Mouse (Mus musculus) midbrain, embryonic 11.5 days (tissue): ENCODE results near the gene Ptch1. TPM values are rescaled to one million over a fixed set of nuclear protein-coding genes. Genes with fewer than 3 reads are reported as not detected.

Experiments used
- ATAC-seq: fragments of 200-750 bp; cut with Nextera tagmentation; 2 replicates; pipeline ENCODE4 v1.8.0; 2017; ENCODE audit warnings: moderate TSS enrichment, moderate library complexity; ENCODE audit not compliant: low FRiP score
- DNase-seq: peaks from one replicate; pipeline ENCODE4 v3.0.0; 2015; ENCODE audit warnings: low spot score; ENCODE audit errors: missing footprints
- H3K27ac ChIP-seq: fragments of 300-500 bp; sonication (generic); 2 replicates; pipeline ENCODE4 v1.5.1; 2014; ENCODE audit warnings: low read depth, low read length
- H3K27me3 ChIP-seq: fragments of 300-500 bp; sonication (generic); 2 replicates; pipeline ENCODE4 v1.6.1; 2014; ENCODE audit warnings: mild to moderate bottlenecking, low read length, moderate library complexity, mixed read lengths; ENCODE audit not compliant: control insufficient read depth, insufficient read depth
- H3K36me3 ChIP-seq: fragments of 300-500 bp; sonication (generic); 2 replicates; pipeline ENCODE4 v1.6.1; 2014; ENCODE audit warnings: mild to moderate bottlenecking, low read length, moderate library complexity, mixed read lengths; ENCODE audit not compliant: control insufficient read depth, insufficient read depth
- H3K4me1 ChIP-seq: fragments of 300-500 bp; sonication (generic); 2 replicates; pipeline ENCODE4 v1.6.1; 2014; ENCODE audit warnings: low read length; ENCODE audit not compliant: control insufficient read depth, insufficient read depth
- H3K4me2 ChIP-seq: fragments of 300-500 bp; sonication (generic); 2 replicates; pipeline ENCODE4 v1.6.1; 2014; ENCODE audit warnings: mild to moderate bottlenecking, moderate library complexity
- H3K4me3 ChIP-seq: fragments of 300-500 bp; sonication (generic); 2 replicates; pipeline ENCODE4 v1.5.1; 2014; ENCODE audit warnings: low read depth, low read length
- H3K9ac ChIP-seq: fragments of 300-500 bp; sonication (generic); 2 replicates; pipeline ENCODE4 v1.6.1; 2014; ENCODE audit warnings: low read length
- H3K9me3 ChIP-seq: fragments of 300-500 bp; sonication (generic); 2 replicates; pipeline ENCODE4 v1.6.1; 2016; ENCODE audit warnings: low read length; ENCODE audit not compliant: control insufficient read depth
- WGBS: fragments of 180-500 bp; shearing (Covaris S2); extraction: QIAGEN DNeasy Blood & Tissue Kit; methylation state at CpG from one replicate; pipeline ENCODE4 v1.1.7; 2014; 5-methylcytosine and 5-hydroxymethylcytosine counted together
- polyA plus RNA-seq: library from polyadenylated mRNA; unstranded; fragments of >200 nt; fragmentation: Nextera tagmentation; extraction: Ambion mirVana; gene quantifications from 2 replicates; pipeline ENCODE4 v1.2.1, GENCODE M21; 2014

Gene Ptch1
- polyA plus RNA-seq, 1 experiment from 2014 or later: 22.6 TPM

DNA sequence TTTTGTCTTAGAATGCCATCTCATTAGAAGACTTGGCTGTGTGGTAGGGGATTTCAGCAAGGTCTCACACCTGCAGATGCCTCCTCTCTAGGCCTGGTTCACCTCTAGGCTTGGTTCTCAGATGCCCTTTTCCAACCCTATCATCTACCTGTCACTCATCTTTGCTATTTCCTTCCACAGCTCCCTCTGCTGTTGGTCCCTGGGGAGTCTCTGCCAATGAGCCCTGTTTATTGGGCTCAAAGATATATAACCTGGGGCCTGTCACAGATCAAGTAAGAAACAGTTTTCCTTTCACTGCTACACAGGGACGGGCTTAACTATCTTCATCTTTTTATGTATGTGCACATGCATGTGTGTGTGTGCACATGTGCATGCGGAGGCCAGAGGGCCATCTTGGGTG, 71.0 kb downstream of the Ptch1 start:
- 87% methylated on average over 2 of the region's 2 CpGs for WGBS
- Histone ChIP-seq H3K27me3 (no peaks in the 10 kb centered on the region), H3K4me1 (no peaks in the 10 kb centered on the region), H3K27ac (no peak overlapping the region), H3K9me3 (no peaks in the 10 kb centered on the region), H3K4me3 (no peak overlapping the region), H3K36me3 (no peaks in the 10 kb centered on the region), H3K9ac (no peak overlapping the region), H3K4me2 (no peak overlapping the region)
- ATAC-seq: no peak
- peak; percentile 61 for DNase-seq

DNA sequence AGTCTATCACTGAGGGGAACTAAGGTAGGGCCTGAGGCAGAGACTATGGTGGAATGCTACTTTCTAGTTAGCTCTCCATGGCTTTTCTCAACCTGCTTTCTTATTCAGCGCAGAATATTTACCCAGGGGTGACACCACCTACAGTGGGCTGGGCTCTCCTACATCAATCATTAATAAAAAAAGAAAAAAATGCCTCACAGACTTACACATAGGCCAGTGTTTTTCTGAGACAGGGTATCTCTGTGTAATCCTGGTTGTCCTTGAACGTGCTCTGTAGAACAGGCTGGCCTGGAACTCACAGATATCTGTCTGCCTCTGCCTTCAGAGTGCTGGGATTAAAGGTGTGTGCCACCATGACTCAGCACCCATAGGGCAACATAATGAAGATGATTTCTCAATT, 73.9 kb downstream of the Ptch1 start:
- ATAC-seq (no peak), DNase-seq (peak; percentile 61)
- Histone ChIP-seq H3K9ac (no peak overlapping the region), H3K36me3 (no peaks in the 10 kb centered on the region), H3K4me3 (no peak overlapping the region), H3K27me3 (no peaks in the 10 kb centered on the region), H3K27ac (no peak overlapping the region), H3K9me3 (no peaks in the 10 kb centered on the region), H3K4me1 (peaks cover 10% of the 10 kb centered on the region; the same call in 1 of the 2 replicates), H3K4me2 (no peak overlapping the region)
- WGBS: 87% methylated on average over 2 of the region's 2 CpGs

DNA sequence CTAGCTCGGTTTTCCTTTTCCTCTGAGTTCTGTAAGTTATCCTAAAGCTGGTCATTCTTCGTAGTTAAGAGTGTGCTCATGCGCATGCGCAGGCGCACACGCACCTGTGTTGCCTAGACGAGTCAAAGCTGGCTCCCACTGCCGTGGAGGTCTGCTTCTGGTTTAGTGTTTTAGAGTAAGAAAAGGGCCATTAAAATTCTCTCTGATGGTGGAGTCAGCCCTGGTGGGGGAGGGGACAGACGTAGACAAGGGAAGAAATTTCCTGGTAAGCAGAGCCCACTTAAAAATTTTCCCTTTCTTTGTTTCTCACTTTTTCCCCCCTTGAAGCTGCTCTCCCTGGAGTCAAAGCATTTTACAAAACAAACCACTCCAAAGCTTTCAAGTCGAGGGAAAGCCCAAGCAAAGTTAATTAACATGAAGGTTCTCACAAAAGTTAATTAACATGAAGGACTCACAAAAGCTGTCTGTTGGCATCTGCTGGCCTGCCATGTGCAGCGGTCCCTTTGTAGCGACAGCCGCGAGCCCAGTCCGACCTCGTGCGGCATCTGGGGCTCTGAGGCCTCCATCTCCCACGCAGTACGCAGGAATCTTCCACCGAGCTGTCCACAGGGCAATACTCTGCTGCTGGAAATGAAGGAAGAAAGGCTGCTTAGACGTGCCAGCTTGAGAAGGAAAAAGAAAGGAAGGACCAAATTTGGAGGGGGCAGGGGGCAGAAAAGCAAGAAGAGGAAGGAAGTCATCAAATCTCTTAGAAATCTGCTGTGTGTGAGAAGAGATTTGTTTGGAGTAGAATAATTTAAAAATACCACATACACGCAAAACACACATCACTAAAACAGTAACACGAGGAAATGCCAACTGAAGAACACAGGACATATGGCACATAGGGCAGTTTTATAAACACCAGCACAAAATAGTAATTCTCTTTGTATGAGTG, 76.5 kb downstream of the Ptch1 start, which contains the start of gene Fancc:
TSS of gene Fancc (minus strand) at position 633 of the 937 bp plus-strand sequence.
- Histone ChIP-seq H3K9me3 (no peaks in the 10 kb centered on the region), H3K9ac (peak within 1 kb of the TSS; percentile 33; the same call in 1 of the 2 replicates), H3K4me1 (peaks cover 10% of the 10 kb centered on the region; the same call in 1 of the 2 replicates), H3K4me3 (no peak within 1 kb of the TSS), H3K27me3 (no peaks in the 10 kb centered on the region), H3K27ac (peak within 1 kb of the TSS; percentile 63; the same call in 1 of the 2 replicates), H3K4me2 (peak within 1 kb of the TSS; percentile 22; the same call in 1 of the 2 replicates), H3K36me3 (no peaks in the 10 kb centered on the region)
- peak; percentile 88 for ATAC-seq
- DNase-seq: peak; percentile 95
- WGBS: 20% methylated on average over 23 of the region's 23 CpGs

DNA sequence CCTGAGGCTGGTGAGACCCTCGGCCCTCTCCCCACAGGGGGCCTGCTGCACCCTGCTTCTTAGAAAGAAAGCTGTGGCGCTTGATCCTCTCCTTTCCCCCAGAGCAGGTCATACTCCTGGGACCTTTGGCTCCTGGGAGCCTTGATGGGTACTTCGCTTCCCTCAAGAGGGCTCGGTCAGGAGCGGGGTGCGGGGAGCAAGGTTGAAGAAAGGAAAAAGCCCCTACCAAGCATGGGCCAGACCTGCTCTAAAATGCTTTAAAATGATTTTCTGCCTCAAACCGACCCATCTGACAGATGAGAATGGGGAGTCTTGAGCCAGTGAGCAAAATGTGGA, 85.7 kb downstream of the Ptch1 start:
- WGBS: 36% methylated on average over 7 of the region's 7 CpGs

DNA sequence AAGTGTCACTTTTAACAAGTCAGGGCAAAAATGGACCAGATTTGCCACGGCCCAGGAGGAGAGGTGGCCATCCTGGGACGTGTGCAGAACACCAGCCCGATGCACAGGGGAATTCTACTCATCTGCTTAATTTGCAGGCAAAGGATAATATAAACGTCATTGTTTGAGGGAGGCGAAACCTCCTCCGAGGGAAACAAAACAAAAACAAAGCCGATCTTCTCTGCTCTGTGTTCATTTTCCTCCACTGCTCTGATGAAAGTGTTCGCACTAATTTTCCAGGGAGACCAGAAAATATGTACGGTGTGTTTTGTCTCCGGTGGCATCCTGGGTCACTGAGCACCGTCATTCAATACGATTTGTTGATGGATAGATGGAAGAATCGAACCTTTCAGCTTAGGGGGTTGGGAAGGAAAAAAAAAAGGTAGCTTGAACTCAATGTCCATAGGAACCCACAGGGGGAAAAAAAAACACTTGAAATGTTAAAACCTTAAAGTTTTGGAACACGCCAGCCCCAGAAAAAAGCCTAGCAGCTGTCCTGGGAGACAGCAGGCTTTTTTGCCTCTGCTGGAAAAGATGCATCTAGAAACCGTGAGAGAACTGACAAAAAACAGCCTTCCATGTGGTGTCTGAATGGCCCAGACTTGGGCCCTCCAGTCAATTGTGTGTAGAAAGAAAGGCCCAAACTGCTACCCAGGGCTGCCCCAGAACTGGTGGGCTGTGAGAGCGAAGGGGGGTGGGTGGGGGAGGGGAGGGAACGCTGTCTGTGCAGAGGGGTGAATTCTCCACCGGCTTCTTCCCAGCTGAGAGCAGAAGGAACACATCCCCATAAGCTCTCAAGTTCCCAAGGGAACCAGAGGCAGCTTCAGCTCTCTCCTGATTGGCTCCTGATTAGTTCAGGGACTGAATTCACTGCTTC, 86.3 kb downstream of the Ptch1 start:
- H3K36me3 ChIP-seq: no peaks in the 10 kb centered on the region
- peak overlapping the region; percentile 24 for H3K4me2 ChIP-seq
- peak overlapping the region; percentile 64 for H3K27ac ChIP-seq
- peak; percentile 91 for ATAC-seq
- H3K9me3 ChIP-seq: no peaks in the 10 kb centered on the region
- DNase-seq: peak; percentile 92
- peak overlapping the region; percentile 26; the same call in 1 of the 2 replicates for H3K9ac ChIP-seq
- 7% methylated on average over 18 of the region's 18 CpGs for WGBS
- H3K27me3 ChIP-seq: no peaks in the 10 kb centered on the region
- peak overlapping the region; percentile 6; the same call in 1 of the 2 replicates for H3K4me3 ChIP-seq
- peaks cover 16% of the 10 kb centered on the region for H3K4me1 ChIP-seq

More for the DNA sequence above, 85.7 kb downstream of the Ptch1 start:
- Histone ChIP-seq H3K4me3 (no peak overlapping the region), H3K36me3 (no peaks in the 10 kb centered on the region), H3K9me3 (no peaks in the 10 kb centered on the region), H3K4me2 (no peak overlapping the region), H3K9ac (no peak overlapping the region), H3K4me1 (peaks cover 16% of the 10 kb centered on the region), H3K27ac (peak overlapping the region; percentile 64), H3K27me3 (no peaks in the 10 kb centered on the region)
- ATAC-seq: no peak
- DNase-seq: peak; percentile 89

DNA sequence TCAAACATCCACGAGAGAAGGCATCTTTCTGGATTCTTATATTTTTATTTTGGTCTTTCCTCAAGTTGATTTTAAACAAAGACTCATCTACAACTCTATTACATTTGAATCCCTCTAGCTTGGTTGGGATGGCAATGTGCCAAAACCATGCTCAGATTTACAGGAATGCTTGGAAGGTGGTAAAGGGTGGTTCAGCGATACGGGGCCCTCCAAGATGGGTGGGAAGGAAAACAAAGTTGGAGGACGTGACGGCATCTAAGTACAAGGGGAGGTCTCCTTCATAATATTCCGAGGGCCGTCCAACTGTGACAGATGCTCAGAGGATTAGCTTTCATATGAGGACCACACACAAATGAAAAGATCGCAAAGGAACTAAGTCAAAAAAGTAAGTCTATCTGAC, 98.0 kb downstream of the Ptch1 start:
- Histone ChIP-seq H3K9ac (no peak overlapping the region), H3K9me3 (no peaks in the 10 kb centered on the region), H3K4me2 (no peak overlapping the region), H3K4me3 (no peak overlapping the region), H3K36me3 (no peaks in the 10 kb centered on the region), H3K27ac (no peak overlapping the region), H3K4me1 (no peaks in the 10 kb centered on the region), H3K27me3 (no peaks in the 10 kb centered on the region)
- DNase-seq: no peak
- WGBS: 85% methylated on average over 8 of the region's 8 CpGs
- ATAC-seq: no peak

Other genes with a start within 250 kb of the Ptch1 start
- gene Fancc, start 76.3 kb downstream of the Ptch1 start, polyA plus RNA-seq: 23.7 and 23.9 TPM in 2 replicates
- 23.6 and 26.8 TPM in 2 replicates for gene Ercc6l2, start 241.6 kb upstream of the Ptch1 start, polyA plus RNA-seq